8 mouse cellular contexts compared by ENCODE assay signal in the genomic region with DNA sequence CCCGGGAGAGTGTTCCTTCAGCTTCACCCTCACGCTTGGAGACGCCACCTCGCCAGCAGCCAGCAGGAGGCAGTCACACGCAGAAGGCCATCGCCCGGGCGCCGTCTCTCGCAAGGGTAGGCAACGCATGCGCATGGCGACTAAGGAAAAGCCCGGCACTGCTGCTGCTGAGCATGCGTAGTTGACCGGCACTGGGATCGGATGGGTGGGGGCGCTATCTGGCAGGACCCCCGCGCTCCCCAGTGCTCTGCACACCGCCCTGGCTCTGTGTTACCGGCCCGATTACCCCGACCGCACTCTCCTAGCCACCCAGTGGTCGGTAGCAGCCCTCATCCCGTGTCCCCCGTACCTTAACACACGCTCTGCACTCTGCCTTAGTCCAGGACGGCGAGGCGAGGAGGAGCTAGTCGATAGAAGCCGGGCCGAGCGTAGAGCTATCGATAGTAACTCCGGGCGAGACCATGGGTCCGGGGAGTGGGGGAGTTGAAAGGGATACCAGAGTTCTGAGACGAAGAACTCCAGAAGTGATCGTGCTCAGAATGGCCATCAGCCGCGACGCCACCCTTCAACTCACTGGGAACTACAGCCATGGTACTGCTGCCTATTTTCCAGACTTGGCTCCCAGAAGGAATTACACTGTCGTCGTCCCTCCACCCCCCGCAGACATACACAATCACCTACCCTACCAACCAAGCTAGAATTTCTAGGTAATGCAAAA. TPM values are rescaled to one million over a fixed set of nuclear protein-coding genes. Genes with fewer than 3 reads are reported as not detected.
DNase-seq lines count a peak whose midpoint lies in the region; ATAC-seq lines count a peak whose summit lies in the region.

TSS of gene Mlst8 (minus strand) at position 416 of the 718 bp plus-strand sequence.

- peak; percentile 93 for ATAC-seq in hindbrain, embryonic 11.5 days (ENCODE audit: low FRiP score)

- H3K4me1 ChIP-seq in hindbrain, embryonic 11.5 days (replicated peaks; ENCODE audit: control insufficient read depth, insufficient read depth, low read length): 0 out of 2 replicates have a peak, but pooled peaks cover 4% of the 10 kb centered on the region

- H3K4me2 ChIP-seq in hindbrain, embryonic 11.5 days (replicated peaks; ENCODE audit: low read depth, low read length): peak within 1 kb of the TSS; percentile 40

- H3K9ac ChIP-seq in hindbrain, embryonic 11.5 days (ENCODE audit: low read depth, low read length): peak within 1 kb of the TSS; percentile 81

- WGBS in hindbrain, embryonic 11.5 days: under 1% methylated on average over 48 of the region's 48 CpGs

- no peaks in the 10 kb centered on the region for H3K27me3 ChIP-seq in hindbrain, embryonic 11.5 days (ENCODE audit: control insufficient read depth, insufficient read depth, low read length)

- H3K36me3 ChIP-seq in hindbrain, embryonic 11.5 days (ENCODE audit: control insufficient read depth, insufficient read depth, low read length): peaks cover 6% of the 10 kb centered on the region; the same call in 1 of the 2 replicates

- no peaks in the 10 kb centered on the region for H3K9me3 ChIP-seq in hindbrain, embryonic 11.5 days (ENCODE audit: control insufficient read depth, low read length)

- H3K4me3 ChIP-seq in hindbrain, embryonic 11.5 days (ENCODE audit: low read depth, low read length): peak within 1 kb of the TSS; percentile 80

- peak within 1 kb of the TSS; percentile 95 for H3K27ac ChIP-seq in hindbrain, embryonic 11.5 days (ENCODE audit: low read depth, low read length)

- peak; percentile 97 for DNase-seq in MN1 (ENCODE audit: low spot score)
- DNase-seq in cerebellum, adult 9-10 months: peak; percentile 98
- peak; percentile 92 to 98 for DNase-seq in frontal cortex, adult 2 months (ENCODE audit: extremely low spot score in 1 of 2, low spot score in 1 of 2)
- peak; percentile 98 for DNase-seq in hindbrain, embryonic 11.5 days (ENCODE audit: low spot score)
- DNase-seq in layer of hippocampus, postnatal 10 days (ENCODE audit: low spot score in 2 of 2): peak; percentile 99
- DNase-seq in lung, postnatal 10 days: peak; percentile 98
- peak; percentile 97 for DNase-seq in ovary, postnatal 36 days (ENCODE audit: low spot score)
- DNase-seq in thymus, postnatal 25 days: peak; percentile 98

RNA-seq across cellular contexts. Expression of gene Mlst8, which starts in this region (rescaled TPM):
- 37.9 and 45.7 TPM in 2 replicates for polyA plus RNA-seq in frontal cortex, adult 2 months (2012; rRNA removed)
- polyA plus RNA-seq in hindbrain, embryonic 11.5 days (2014; fragmentation: Nextera tagmentation; extraction: Ambion mirVana): 27.8 and 37.7 TPM in 2 replicates
- total RNA-seq in layer of hippocampus, postnatal 10 days (2021): 10 to 100 TPM; 29.1 to 30.8 TPM

Comparison
In these comparisons a context has a peak if more than half of its experiments do, and no peak if none do; other contexts are left out.
1. Peak in every context shown above with its lines: DNase-seq, ATAC-seq, H3K4me3 ChIP-seq and H3K27ac ChIP-seq.